Mouse (Mus musculus): ENCODE data around the gene Mpp6. TPM values are rescaled to one million over a fixed set of nuclear protein-coding genes. Genes with fewer than 3 reads are reported as not detected.
A peak's percentile ranks its signal among the peaks of the same experiment; 100 is the strongest.

The Mpp6 gene
- polyA plus RNA-seq, 1 experiment from 2014 or later: 49.4 TPM

- Histone ChIP-seq H3K27me3 (peaks cover 5% of the 10 kb centered on the region; the same call in 1 of the 2 replicates), H3K9me3 (no peaks in the 10 kb centered on the region), H3K4me1 (replicated peaks) (peaks cover 19% of the 10 kb centered on the region), H3K9ac (replicated peaks) (peak overlapping the region; percentile 89), H3K4me2 (replicated peaks) (peak overlapping the region; percentile 76), H3K27ac (no peak overlapping the region), H3K4me3 (replicated peaks) (peak overlapping the region; percentile 90), H3K36me3 (no peaks in the 10 kb centered on the region)
- ATAC-seq: no peak
- 6% methylated on average over 6 of the region's 6 CpGs for WGBS
Observed at GRCm38 (mm10) chr6:50111111-50111655, 1.1 kb downstream of the Mpp6 start.

DNA sequence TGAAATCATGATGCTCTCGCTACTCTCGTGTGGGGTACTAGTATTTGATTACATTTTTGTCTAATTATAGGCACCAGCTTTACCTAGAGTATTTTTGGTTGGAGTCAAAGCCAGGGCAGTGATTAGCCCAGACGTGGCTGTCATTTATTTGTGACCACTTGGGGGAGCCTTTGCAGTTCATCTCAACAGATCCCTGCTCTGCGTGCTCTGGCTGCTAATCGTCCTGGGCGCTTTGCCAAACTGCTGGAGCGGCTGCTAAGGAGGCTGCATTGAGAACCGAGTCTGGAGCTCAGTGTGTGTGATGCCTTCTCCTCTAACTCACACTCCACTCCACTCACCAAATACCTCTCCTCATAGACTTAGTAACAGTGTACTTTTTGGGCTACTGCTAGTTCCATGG lies 2.7 kb downstream of the Mpp6 start:
- WGBS: 1% methylated on average over 8 of the region's 8 CpGs

DNA sequence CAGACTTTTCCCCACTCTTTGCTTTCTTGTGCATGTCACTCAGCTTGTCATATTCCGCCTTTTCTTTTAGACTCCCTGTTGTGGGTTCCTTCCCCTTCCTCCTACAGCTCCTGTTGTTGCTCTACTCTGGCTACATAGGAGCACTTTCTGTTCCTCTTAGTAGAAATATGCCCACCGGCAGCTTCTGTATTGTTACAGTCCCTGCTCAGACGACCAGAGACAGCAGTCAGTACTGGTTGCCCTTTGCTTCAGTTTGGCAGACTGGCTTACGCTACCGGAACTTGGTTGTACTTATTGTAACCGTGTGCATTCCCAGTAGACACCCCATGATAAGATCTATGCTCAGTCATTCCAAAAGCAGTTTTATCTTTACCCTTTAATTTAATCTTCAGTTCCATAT lies 4.2 kb downstream of the Mpp6 start:
- Histone ChIP-seq H3K36me3 (no peaks in the 10 kb centered on the region), H3K4me3 (replicated peaks) (no peak overlapping the region), H3K4me2 (replicated peaks) (no peak overlapping the region), H3K4me1 (replicated peaks) (peaks cover 15% of the 10 kb centered on the region), H3K9me3 (no peaks in the 10 kb centered on the region), H3K27me3 (no peaks in the 10 kb centered on the region), H3K9ac (replicated peaks) (no peak overlapping the region), H3K27ac (no peak overlapping the region)
- 86% methylated on average over 6 of the region's 6 CpGs for whole genome bisulfite sequencing
- no peak for ATAC-seq

More for the DNA sequence above, 2.7 kb downstream of the Mpp6 start:
- ATAC-seq: peak; percentile 71
- H3K9me3 ChIP-seq: no peaks in the 10 kb centered on the region
- no peak overlapping the region for H3K27ac ChIP-seq
- H3K4me3 ChIP-seq (replicated peaks): peak overlapping the region; percentile 25
- peaks cover 19% of the 10 kb centered on the region for H3K4me1 ChIP-seq (replicated peaks)
- peaks cover 5% of the 10 kb centered on the region; the same call in 1 of the 2 replicates for H3K27me3 ChIP-seq
- no peaks in the 10 kb centered on the region for H3K36me3 ChIP-seq
- peak overlapping the region; percentile 44 for H3K4me2 ChIP-seq (replicated peaks)
- H3K9ac ChIP-seq (replicated peaks): peak overlapping the region; percentile 42; the same call in 1 of the 2 replicates

DNA sequence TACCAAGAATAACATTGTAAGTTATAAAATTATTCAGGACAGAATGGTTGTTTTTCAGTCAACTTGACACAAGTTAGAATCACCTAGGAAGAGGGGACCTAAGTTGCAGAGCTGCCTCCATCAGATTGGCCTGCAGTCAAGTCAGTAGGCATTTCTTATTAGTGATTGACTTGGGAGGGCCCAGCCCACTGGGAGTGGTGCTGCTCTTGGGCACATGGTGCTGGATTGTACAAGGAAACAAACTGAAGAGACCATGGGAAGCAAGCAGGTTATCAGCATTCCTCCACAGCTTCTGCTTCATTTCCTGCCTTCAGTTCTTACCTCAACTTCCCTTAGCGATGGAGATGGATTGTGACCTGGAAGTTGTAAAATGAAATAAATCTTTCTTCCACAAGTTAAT lies 10.9 kb downstream of the Mpp6 start:
- Histone ChIP-seq H3K4me3 (replicated peaks) (no peak overlapping the region), H3K36me3 (peaks cover 3% of the 10 kb centered on the region; the same call in 1 of the 2 replicates), H3K4me1 (replicated peaks) (no peaks in the 10 kb centered on the region), H3K4me2 (replicated peaks) (no peak overlapping the region), H3K27me3 (no peaks in the 10 kb centered on the region), H3K9me3 (peaks cover 6% of the 10 kb centered on the region; the same call in 1 of the 2 replicates), H3K9ac (replicated peaks) (no peak overlapping the region), H3K27ac (no peak overlapping the region)
- no peak for ATAC-seq
- 97% methylated on average over 1 of the region's 1 CpGs for WGBS

GRCm38 (mm10) chr6:50122835-50123234 lies 12.8 kb downstream of the Mpp6 start:
- H3K4me3 ChIP-seq (replicated peaks): no peak overlapping the region
- peaks cover 14% of the 10 kb centered on the region for H3K9me3 ChIP-seq
- WGBS: 96% methylated on average over 4 of the region's 4 CpGs
- no peak overlapping the region for H3K9ac ChIP-seq (replicated peaks)
- H3K27ac ChIP-seq: no peak overlapping the region
- no peak for ATAC-seq
- H3K4me2 ChIP-seq (replicated peaks): no peak overlapping the region
- peaks cover 7% of the 10 kb centered on the region; the same call in 1 of the 2 replicates for H3K36me3 ChIP-seq
- H3K27me3 ChIP-seq: no peaks in the 10 kb centered on the region
- H3K4me1 ChIP-seq (replicated peaks): no peaks in the 10 kb centered on the region

DNA sequence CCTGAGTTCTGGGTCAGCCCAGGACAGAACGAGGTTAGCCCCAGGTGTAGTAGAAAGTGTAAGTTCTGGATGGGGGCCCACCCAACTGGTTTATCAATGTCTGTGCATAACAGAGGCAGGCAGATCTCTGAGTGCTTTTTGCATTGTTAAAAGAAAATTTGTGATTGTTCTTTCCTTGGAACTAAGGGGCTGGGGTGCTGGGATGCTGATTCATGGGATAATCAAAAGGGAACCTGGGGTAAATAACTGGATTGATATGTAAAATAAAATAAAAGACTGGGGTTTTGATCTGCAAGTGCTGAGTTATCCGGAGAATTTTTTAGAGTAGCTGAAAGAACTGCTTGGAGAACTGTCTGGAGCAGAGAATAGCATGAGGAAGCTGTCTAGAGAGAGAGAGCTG lies 14.2 kb downstream of the Mpp6 start:
- no peaks in the 10 kb centered on the region for H3K4me1 ChIP-seq (replicated peaks)
- WGBS: 96% methylated on average over 2 of the region's 2 CpGs
- ATAC-seq: no peak

GRCm38 (mm10) chr6:50126331-50126730 lies 16.3 kb downstream of the Mpp6 start:
- Histone ChIP-seq H3K4me2 (replicated peaks) (no peak overlapping the region), H3K27ac (no peak overlapping the region), H3K9me3 (peaks cover 14% of the 10 kb centered on the region), H3K36me3 (peaks cover 14% of the 10 kb centered on the region), H3K4me3 (replicated peaks) (no peak overlapping the region), H3K9ac (replicated peaks) (no peak overlapping the region), H3K27me3 (no peaks in the 10 kb centered on the region), H3K4me1 (replicated peaks) (no peaks in the 10 kb centered on the region)
- 79% methylated on average over 2 of the region's 2 CpGs for whole genome bisulfite sequencing
- no peak for ATAC-seq

More for the DNA sequence above, 14.2 kb downstream of the Mpp6 start:
- no peak overlapping the region for H3K27ac ChIP-seq
- no peak overlapping the region for H3K4me3 ChIP-seq (replicated peaks)
- no peak overlapping the region for H3K9ac ChIP-seq (replicated peaks)
- peaks cover 7% of the 10 kb centered on the region; the same call in 1 of the 2 replicates for H3K36me3 ChIP-seq
- peaks cover 14% of the 10 kb centered on the region for H3K9me3 ChIP-seq
- no peak overlapping the region for H3K4me2 ChIP-seq (replicated peaks)
- no peaks in the 10 kb centered on the region for H3K27me3 ChIP-seq

GRCm38 (mm10) chr6:50127536-50127935 lies 17.5 kb downstream of the Mpp6 start:
- H3K27me3 ChIP-seq: no peaks in the 10 kb centered on the region
- H3K9ac ChIP-seq (replicated peaks): no peak overlapping the region
- H3K4me2 ChIP-seq (replicated peaks): no peak overlapping the region
- H3K4me1 ChIP-seq (replicated peaks): no peaks in the 10 kb centered on the region
- no peak overlapping the region for H3K27ac ChIP-seq
- peaks cover 14% of the 10 kb centered on the region for H3K36me3 ChIP-seq
- ATAC-seq: no peak
- peaks cover 8% of the 10 kb centered on the region; the same call in 1 of the 2 replicates for H3K9me3 ChIP-seq
- WGBS: 97% methylated on average over 6 of the region's 6 CpGs
- no peak overlapping the region for H3K4me3 ChIP-seq (replicated peaks)

- Histone ChIP-seq H3K27me3 (no peaks in the 10 kb centered on the region), H3K4me2 (replicated peaks) (no peak overlapping the region), H3K4me1 (replicated peaks) (no peaks in the 10 kb centered on the region), H3K36me3 (no peaks in the 10 kb centered on the region), H3K27ac (no peak overlapping the region), H3K9me3 (no peaks in the 10 kb centered on the region), H3K9ac (replicated peaks) (no peak overlapping the region), H3K4me3 (replicated peaks) (no peak overlapping the region)
- no peak for ATAC-seq
- 89% methylated on average over 3 of the region's 3 CpGs for WGBS
Observed at GRCm38 (mm10) chr6:50137651-50138050, 27.6 kb downstream of the Mpp6 start.

GRCm38 (mm10) chr6:50139526-50139925 lies 29.5 kb downstream of the Mpp6 start:
- Histone ChIP-seq H3K4me1 (replicated peaks) (no peaks in the 10 kb centered on the region), H3K4me3 (replicated peaks) (no peak overlapping the region), H3K27me3 (no peaks in the 10 kb centered on the region), H3K4me2 (replicated peaks) (no peak overlapping the region), H3K9ac (replicated peaks) (no peak overlapping the region), H3K9me3 (no peaks in the 10 kb centered on the region), H3K27ac (no peak overlapping the region), H3K36me3 (no peaks in the 10 kb centered on the region)
- ATAC-seq: no peak
- WGBS: 93% methylated on average over 3 of the region's 3 CpGs

DNA sequence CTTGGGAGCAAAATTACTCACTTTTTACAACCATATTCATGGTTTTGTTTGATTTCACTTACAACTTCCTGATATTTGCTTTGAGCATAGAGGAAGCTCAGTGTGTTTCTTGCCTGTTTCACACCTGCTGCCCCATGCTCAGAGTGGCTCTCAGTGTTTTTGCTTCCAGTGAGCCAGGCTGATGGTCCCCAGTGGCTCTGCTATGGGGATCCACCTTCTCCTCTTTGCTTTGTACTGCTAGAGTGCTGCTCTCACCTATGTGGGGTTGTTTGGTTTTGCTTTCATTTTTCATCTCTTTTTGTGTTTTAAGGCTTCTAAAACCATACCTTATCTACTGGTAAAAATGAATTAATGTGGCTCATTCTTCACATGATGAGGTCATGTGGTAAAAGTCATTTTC lies 36.1 kb downstream of the Mpp6 start:
- Histone ChIP-seq H3K4me1 (replicated peaks) (no peaks in the 10 kb centered on the region), H3K36me3 (no peaks in the 10 kb centered on the region), H3K27ac (no peak overlapping the region), H3K9ac (replicated peaks) (no peak overlapping the region), H3K4me2 (replicated peaks) (no peak overlapping the region), H3K4me3 (replicated peaks) (no peak overlapping the region), H3K27me3 (no peaks in the 10 kb centered on the region), H3K9me3 (no peaks in the 10 kb centered on the region)
- ATAC-seq: no peak

DNA sequence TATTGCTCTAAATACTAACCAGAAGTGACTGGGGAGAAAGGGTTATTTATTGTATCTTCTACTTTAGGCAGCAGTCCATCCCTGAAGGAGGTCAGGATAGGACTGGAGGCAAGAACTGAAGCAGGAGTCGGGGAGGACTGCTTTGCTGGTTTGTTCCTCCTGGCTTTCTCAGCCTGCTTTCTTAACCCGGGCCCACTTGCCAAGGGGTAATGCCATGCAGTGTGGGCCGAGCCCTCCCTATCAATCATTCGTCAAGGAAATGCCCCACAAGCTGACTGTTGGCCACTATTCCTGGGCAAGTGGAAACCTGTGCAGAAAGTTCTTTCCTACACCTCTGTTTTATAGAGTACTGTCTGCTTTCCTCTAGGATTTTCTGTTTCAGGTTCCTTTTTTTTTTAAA lies 39.3 kb downstream of the Mpp6 start:
- H3K27me3 ChIP-seq: no peaks in the 10 kb centered on the region
- no peaks in the 10 kb centered on the region for H3K4me1 ChIP-seq (replicated peaks)
- ATAC-seq: no peak
- no peak overlapping the region for H3K4me2 ChIP-seq (replicated peaks)
- no peak overlapping the region for H3K9ac ChIP-seq (replicated peaks)
- H3K27ac ChIP-seq: no peak overlapping the region
- H3K4me3 ChIP-seq (replicated peaks): no peak overlapping the region
- 91% methylated on average over 4 of the region's 4 CpGs for WGBS
- H3K9me3 ChIP-seq: no peaks in the 10 kb centered on the region
- no peaks in the 10 kb centered on the region for H3K36me3 ChIP-seq

DNA sequence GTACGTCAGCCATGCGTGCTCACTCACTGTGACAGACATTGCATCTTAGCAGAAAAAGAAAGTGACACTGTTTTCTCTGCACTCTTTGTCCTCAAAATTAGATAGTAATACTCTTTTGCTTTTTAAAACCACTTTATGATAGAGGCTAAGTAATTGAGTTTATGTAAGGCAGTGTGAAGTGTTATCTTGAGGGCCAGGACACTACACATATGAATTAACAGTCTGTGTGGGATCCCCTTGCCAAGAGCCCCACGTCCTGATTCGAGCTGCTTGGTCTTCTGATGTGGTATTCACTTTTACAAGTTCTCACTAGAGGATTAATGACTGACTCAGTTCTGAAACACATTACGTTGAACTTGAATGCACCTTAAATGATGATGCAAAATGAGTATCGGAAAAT lies 49.8 kb downstream of the Mpp6 start:
- H3K9me3 ChIP-seq: no peaks in the 10 kb centered on the region
- H3K4me1 ChIP-seq (replicated peaks): peaks cover 2% of the 10 kb centered on the region; the same call in 1 of the 2 replicates
- H3K27ac ChIP-seq: no peak overlapping the region
- H3K4me2 ChIP-seq (replicated peaks): no peak overlapping the region
- 77% methylated on average over 6 of the region's 6 CpGs for WGBS
- H3K4me3 ChIP-seq (replicated peaks): no peak overlapping the region
- no peaks in the 10 kb centered on the region for H3K27me3 ChIP-seq
- ATAC-seq: no peak
- no peaks in the 10 kb centered on the region for H3K36me3 ChIP-seq
- no peak overlapping the region for H3K9ac ChIP-seq (replicated peaks)
